Comparison of ENCODE assay signal across 10 mouse cellular contexts in genomic region chr6:86815436-86815835, GRCm38 (mm10). TPM values are rescaled to one million over a fixed set of nuclear protein-coding genes. Genes with fewer than 3 reads are reported as not detected.
DNase-seq lines count a peak whose midpoint lies in the region; ATAC-seq and TF ChIP-seq lines count a peak whose summit lies in the region.
"Had no signal": no experiment of that assay in that cellular context is flagged by ENCODE, and none has a peak within 500 bp of the region (broad histone marks: within the 10 kb centered on the region; RNA-seq: fewer than 3 reads in every experiment).

No protein-coding gene starts in this region.

- H3K4me3 ChIP-seq in kidney, embryonic 15.5 days (replicated peaks) = peak overlapping the region; percentile 11; the same call in 1 of the 2 replicates
- H3K4me3 ChIP-seq in forebrain, embryonic 14.5 days (ENCODE audit: low read depth, low read length) = no peak overlapping the region
- no peak overlapping the region for H3K4me3 ChIP-seq in midbrain, embryonic 13.5 days (replicated peaks)

- no peak for ATAC-seq in kidney, embryonic 15.5 days (replicated peaks; ENCODE audit: low FRiP score)
- ATAC-seq in forebrain, embryonic 14.5 days = no peak
- no peak for ATAC-seq in midbrain, embryonic 13.5 days

- H3K9me3 ChIP-seq in kidney, embryonic 15.5 days (replicated peaks) = no peaks in the 10 kb centered on the region
- H3K9me3 ChIP-seq in forebrain, embryonic 14.5 days (replicated peaks; ENCODE audit: control insufficient read depth, low read length) = no peaks in the 10 kb centered on the region
- no peaks in the 10 kb centered on the region for H3K9me3 ChIP-seq in midbrain, embryonic 13.5 days
- H3K9me3 ChIP-seq: G1E had no signal

- 0 out of 2 replicates have a peak overlapping the region, but pooled peaks have one; percentile 14 for H3K9ac ChIP-seq in kidney, embryonic 15.5 days
- no peak overlapping the region for H3K9ac ChIP-seq in forebrain, embryonic 14.5 days (ENCODE audit: low read length)
- no peak overlapping the region for H3K9ac ChIP-seq in midbrain, embryonic 13.5 days (replicated peaks)

- peaks cover 9% of the 10 kb centered on the region for H3K4me1 ChIP-seq in kidney, embryonic 15.5 days
- no peaks in the 10 kb centered on the region for H3K4me1 ChIP-seq in forebrain, embryonic 14.5 days (ENCODE audit: control insufficient read depth, insufficient read depth, low read length)
- peaks cover 9% of the 10 kb centered on the region for H3K4me1 ChIP-seq in midbrain, embryonic 13.5 days (replicated peaks)

- no peak for DNase-seq in kidney, postnatal 25 days
- peak; percentile 26 for DNase-seq in brain, embryonic 14.5 days (ENCODE audit: low read depth)
- DNase-seq in forebrain, embryonic 14.5 days (ENCODE audit: low spot score) = peak; percentile 14
- no peak for DNase-seq in adrenal gland, postnatal 10 days
- no peak for DNase-seq in urinary bladder, postnatal 14 days (ENCODE audit: low spot score)
- DNase-seq in lung, postnatal 14 days = no peak
- DNase-seq: lung, postnatal 4 days had no signal

- peak overlapping the region; percentile 52 for H3K4me2 ChIP-seq in kidney, embryonic 15.5 days
- H3K4me2 ChIP-seq in forebrain, embryonic 14.5 days (ENCODE audit: low read length) = peak overlapping the region; percentile 28
- H3K4me2 ChIP-seq in midbrain, embryonic 13.5 days (replicated peaks) = peak overlapping the region; percentile 25

- no peaks in the 10 kb centered on the region for H3K36me3 ChIP-seq in kidney, embryonic 15.5 days
- no peaks in the 10 kb centered on the region for H3K36me3 ChIP-seq in forebrain, embryonic 14.5 days (ENCODE audit: control insufficient read depth, insufficient read depth, low read length)
- no peaks in the 10 kb centered on the region for H3K36me3 ChIP-seq in midbrain, embryonic 13.5 days
- H3K36me3 ChIP-seq: G1E had no signal

- no peaks in the 10 kb centered on the region for H3K27me3 ChIP-seq in kidney, embryonic 15.5 days
- H3K27me3 ChIP-seq in forebrain, embryonic 14.5 days (replicated peaks; ENCODE audit: control insufficient read depth, insufficient read depth, low read length) = no peaks in the 10 kb centered on the region
- no peaks in the 10 kb centered on the region for H3K27me3 ChIP-seq in midbrain, embryonic 13.5 days

- WGBS in kidney, embryonic 15.5 days = 10% methylated on average over 7 of the region's 7 CpGs
- 5% methylated on average over 7 of the region's 7 CpGs for WGBS in forebrain, embryonic 14.5 days
- WGBS in midbrain, embryonic 13.5 days = 5% methylated on average over 7 of the region's 7 CpGs

- peak overlapping the region; percentile 41; the same call in 1 of the 2 replicates for H3K27ac ChIP-seq in kidney, embryonic 15.5 days
- no peak overlapping the region for H3K27ac ChIP-seq in forebrain, embryonic 14.5 days (ENCODE audit: low read depth, low read length)
- no peak overlapping the region for H3K27ac ChIP-seq in midbrain, embryonic 13.5 days

- no peak for TF ChIP-seq CTCF in brain, embryonic 14.5 days (IDR thresholded peaks at IDR 0.05; ENCODE audit: borderline replicate concordance, extremely low read depth, insufficient read depth, insufficient read length)

- TF ChIP-seq POLR2A in brain, embryonic 14.5 days (IDR thresholded peaks at IDR 0.05; ENCODE audit: borderline replicate concordance, extremely low read depth, insufficient read depth, insufficient read length, poor library complexity, severe bottlenecking) = no peak

RNA-seq across cellular contexts. Expression of gene Anxa4, which starts 22.1 kb away (rescaled TPM):
- polyA plus RNA-seq in kidney, embryonic 15.5 days (2015; fragmentation: Nextera tagmentation; extraction: Ambion mirVana) = 40.0 and 43.8 TPM in 2 replicates
- 2.8 and 3.6 TPM in 2 replicates for polyA plus RNA-seq in brain, embryonic 14.5 days (2012; rRNA removed)
- 6.5 and 7.2 TPM in 2 replicates for polyA plus RNA-seq in forebrain, embryonic 14.5 days (2014; fragmentation: Nextera tagmentation; extraction: Ambion mirVana)
- 3.2 and 3.4 TPM in 2 replicates for polyA plus RNA-seq in midbrain, embryonic 13.5 days (2015; fragmentation: Nextera tagmentation; extraction: Ambion mirVana)
- 10 to 100 TPM; 56.1 to 61.2 TPM for total RNA-seq in adrenal gland, postnatal 10 days (2021)

RNA-seq across cellular contexts. Expression of gene Aak1, which starts 33.9 kb away (rescaled TPM):
- polyA plus RNA-seq in kidney, embryonic 15.5 days (2015; fragmentation: Nextera tagmentation; extraction: Ambion mirVana) = 12.1 and 13.5 TPM in 2 replicates
- 44.3 and 52.1 TPM in 2 replicates for polyA plus RNA-seq in brain, embryonic 14.5 days (2012; rRNA removed)
- polyA plus RNA-seq in forebrain, embryonic 14.5 days (2014; fragmentation: Nextera tagmentation; extraction: Ambion mirVana) = 23.5 and 30.9 TPM in 2 replicates
- 32.1 and 34.4 TPM in 2 replicates for polyA plus RNA-seq in midbrain, embryonic 13.5 days (2015; fragmentation: Nextera tagmentation; extraction: Ambion mirVana)
- total RNA-seq in adrenal gland, postnatal 10 days (2021) = 10 to 100 TPM; 63.1 to 69.5 TPM

Comparison
In these comparisons a context has a peak if more than half of its experiments do, and no peak if none do; other contexts are left out.
1. DNase-seq: peak in brain, embryonic 14.5 days (single experiment) and forebrain, embryonic 14.5 days (single experiment); none in kidney, postnatal 25 days (0 of 2), adrenal gland, postnatal 10 days (single experiment), urinary bladder, postnatal 14 days (single experiment) and lung, postnatal 14 days (single experiment).
2. Peak in every context shown above with its lines, with median percentiles within 50 percentile points of each other: H3K4me2 ChIP-seq.